Mouse (Mus musculus): Measurements from ENCODE around the gene Prkar2a.

DNA sequence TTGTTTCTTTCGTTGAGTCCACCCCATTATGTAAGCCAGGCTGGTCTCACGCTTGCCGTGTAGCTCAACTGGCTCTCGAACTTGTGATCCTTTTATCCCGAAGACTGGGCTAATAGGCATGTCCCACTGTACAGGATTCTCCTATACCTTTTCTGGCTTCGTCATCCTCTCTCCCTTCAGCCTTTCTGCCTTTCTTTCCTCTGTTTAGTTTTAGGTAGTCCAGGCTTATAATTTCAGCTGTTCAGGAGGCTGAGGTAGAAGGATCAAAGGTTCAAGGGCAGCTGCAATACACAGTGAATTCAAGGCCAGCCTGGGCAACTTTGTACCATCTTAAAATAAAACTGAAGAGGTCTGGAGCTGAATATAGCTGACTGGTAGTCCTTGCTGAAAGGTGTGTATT lies 1.9 kb upstream of the Prkar2a start:
- TF ChIP-seq CTCF (IDR thresholded peaks at IDR 0.05; ENCODE audit: low read depth): no peak
- no peak for TF ChIP-seq EP300 (optimal IDR thresholded peaks at IDR 0.05)
